Mouse (Mus musculus) heart, postnatal 0 days (tissue): ENCODE data around the gene Myl6b. TPM values are rescaled to one million over a fixed set of nuclear protein-coding genes. Genes with fewer than 3 reads are reported as not detected.
A peak's percentile ranks its signal among the peaks of the same experiment; 100 is the strongest.

Experiments used
- ATAC-seq: fragments of 200-750 bp; cut with Nextera tagmentation; 2 replicates; pipeline ENCODE4 v1.8.0; 2017; ENCODE audit warnings: low read depth, moderate number of reproducible peaks, moderate library complexity; ENCODE audit not compliant: insufficient read depth
- DNase-seq: peaks from one replicate; pipeline ENCODE4 v3.0.0-alpha.2; 2016; ENCODE audit warnings: low spot score
- H3K27ac ChIP-seq: fragments of 300-500 bp; sonication (generic); 2 replicates; pipeline ENCODE4 v1.5.1; 2014; ENCODE audit warnings: low read depth, mild to moderate bottlenecking
- H3K27me3 ChIP-seq: fragments of 300-500 bp; sonication (generic); 2 replicates; pipeline ENCODE4 v1.6.1; 2014; ENCODE audit warnings: low read length, mixed read lengths; ENCODE audit not compliant: control insufficient read depth, insufficient read depth
- H3K36me3 ChIP-seq: fragments of 300-500 bp; sonication (generic); replicated peaks from 2 replicates; pipeline ENCODE4 v1.6.1; 2014; ENCODE audit warnings: low read length, mixed read lengths; ENCODE audit not compliant: control insufficient read depth, insufficient read depth
- H3K4me1 ChIP-seq: fragments of 300-500 bp; sonication (generic); 2 replicates; pipeline ENCODE4 v1.6.1; 2014; ENCODE audit warnings: antibody characterized with exemption; ENCODE audit not compliant: control insufficient read depth, insufficient read depth
- H3K4me2 ChIP-seq: fragments of 300-500 bp; sonication (generic); 2 replicates; pipeline ENCODE4 v1.6.1; 2014; ENCODE audit warnings: low read depth, mild to moderate bottlenecking, low read length, moderate library complexity
- H3K4me3 ChIP-seq: fragments of 300-500 bp; sonication (generic); 2 replicates; pipeline ENCODE4 v1.5.1; 2014; ENCODE audit warnings: low read depth, low read length
- H3K9ac ChIP-seq: fragments of 300-500 bp; sonication (generic); replicated peaks from 2 replicates; pipeline ENCODE4 v1.6.1; 2014; ENCODE audit warnings: low read depth, low read length, mixed read lengths
- H3K9me3 ChIP-seq: fragments of 300-500 bp; sonication (generic); replicated peaks from 2 replicates; pipeline ENCODE4 v1.6.1; 2016; ENCODE audit warnings: low read length; ENCODE audit not compliant: control insufficient read depth
- CTCF ChIP-seq: IDR thresholded peaks from 2 replicates; pipeline ENCODE4 v1.5.1; 2016; ENCODE audit warnings: antibody characterized with exemption, control low read depth, low read depth
- EP300 ChIP-seq: IDR thresholded peaks from 2 replicates; pipeline ENCODE4 v1.6.1; 2016; ENCODE audit warnings: antibody characterized with exemption, low read depth
- WGBS: fragments of 180-500 bp; shearing (Covaris S2); extraction: QIAGEN DNeasy Blood & Tissue Kit; methylation state at CpG from one replicate; pipeline ENCODE4 v1.1.7; 2014; 5-methylcytosine and 5-hydroxymethylcytosine counted together
- polyA plus RNA-seq: library from polyadenylated mRNA; unstranded; fragments of >200 nt; fragmentation: Nextera tagmentation; extraction: Ambion mirVana; gene quantifications from 2 replicates; pipeline ENCODE4 v1.2.1, GENCODE M21; 2015
- total RNA-seq: library from RNA; depleted of rRNA; stranded (reverse); fragments of >200 nt; gene quantifications from 2 replicates; pipeline ENCODE4 v1.2.3, GENCODE M21; 2014; ENCODE audit warnings: low replicate concordance

Myl6b gene
- total and polyA plus RNA-seq, 2 experiments from 2014 or later = 4.8 to 4.9 TPM

GRCm38 (mm10) chr10:128502341-128502740, 3.9 kb upstream of the Myl6b start:
- no peak for DNase-seq

GRCm38 (mm10) chr10:128499116-128499671, 709 bp upstream of the Myl6b start:
- no peaks in the 10 kb centered on the region for H3K27me3 ChIP-seq
- peak overlapping the region; percentile 58 for H3K4me3 ChIP-seq
- TF ChIP-seq EP300 = no peak
- TF ChIP-seq CTCF = no peak
- H3K4me1 ChIP-seq = peaks cover 22% of the 10 kb centered on the region
- H3K9me3 ChIP-seq = no peaks in the 10 kb centered on the region
- H3K27ac ChIP-seq = peak overlapping the region; percentile 98
- WGBS = under 1% methylated on average over 21 of the region's 21 CpGs
- peak overlapping the region; percentile 76 for H3K4me2 ChIP-seq
- DNase-seq = peak; percentile 63
- ATAC-seq = peak; percentile 24
- H3K36me3 ChIP-seq = no peaks in the 10 kb centered on the region
- peak overlapping the region; percentile 74 for H3K9ac ChIP-seq

More at GRCm38 (mm10) chr10:128502341-128502740, 3.9 kb upstream of the Myl6b start:
- ATAC-seq = no peak
- Histone ChIP-seq H3K4me1 (peaks cover 14% of the 10 kb centered on the region), H3K36me3 (no peaks in the 10 kb centered on the region), H3K4me2 (no peak overlapping the region), H3K9me3 (no peaks in the 10 kb centered on the region), H3K27me3 (no peaks in the 10 kb centered on the region), H3K27ac (no peak overlapping the region), H3K9ac (no peak overlapping the region), H3K4me3 (no peak overlapping the region)
- TF ChIP-seq CTCF (no peak), EP300 (no peak)
- 57% methylated on average over 5 of the region's 5 CpGs for WGBS

GRCm38 (mm10) chr10:128497134-128497737, 1.2 kb downstream of the Myl6b start:
- Histone ChIP-seq H3K4me2 (no peak overlapping the region), H3K9ac (peak overlapping the region; percentile 4; the same call in 1 of the 2 replicates), H3K4me1 (peaks cover 18% of the 10 kb centered on the region; the same call in 1 of the 2 replicates), H3K9me3 (no peaks in the 10 kb centered on the region), H3K27me3 (no peaks in the 10 kb centered on the region), H3K4me3 (no peak overlapping the region), H3K36me3 (no peaks in the 10 kb centered on the region), H3K27ac (no peak overlapping the region)
- ATAC-seq = no peak
- TF ChIP-seq CTCF (no peak), EP300 (no peak)
- 46% methylated on average over 6 of the region's 6 CpGs for WGBS
- DNase-seq = no peak

GRCm38 (mm10) chr10:128496509-128497077, 1.9 kb downstream of the Myl6b start:
- no peaks in the 10 kb centered on the region for H3K27me3 ChIP-seq
- H3K27ac ChIP-seq = peak overlapping the region; percentile 54
- DNase-seq (no peak), ATAC-seq (no peak)
- H3K4me2 ChIP-seq = no peak overlapping the region
- no peaks in the 10 kb centered on the region for H3K9me3 ChIP-seq
- peak overlapping the region; percentile 4; the same call in 1 of the 2 replicates for H3K9ac ChIP-seq
- TF ChIP-seq CTCF = no peak
- TF ChIP-seq EP300 = no peak
- peaks cover 4% of the 10 kb centered on the region; the same call in 1 of the 2 replicates for H3K36me3 ChIP-seq
- H3K4me3 ChIP-seq = no peak overlapping the region
- peaks cover 24% of the 10 kb centered on the region for H3K4me1 ChIP-seq
- 19% methylated on average over 6 of the region's 6 CpGs for WGBS

- Histone ChIP-seq H3K9ac (0 out of 2 replicates have a peak overlapping the region, but pooled peaks have one; percentile 4), H3K4me3 (no peak overlapping the region), H3K27me3 (no peaks in the 10 kb centered on the region), H3K27ac (peak overlapping the region; percentile 54), H3K9me3 (no peaks in the 10 kb centered on the region), H3K36me3 (peaks cover 11% of the 10 kb centered on the region; the same call in 1 of the 2 replicates), H3K4me1 (peaks cover 30% of the 10 kb centered on the region), H3K4me2 (no peak overlapping the region)
- whole genome bisulfite sequencing = 77% methylated on average over 4 of the region's 4 CpGs
- DNase-seq (no peak), ATAC-seq (no peak)
- TF ChIP-seq EP300 (no peak), CTCF (no peak)
These were observed 2.6 kb downstream of the Myl6b start for GRCm38 (mm10) chr10:128495903-128496302.
